Mouse (Mus musculus): ENCODE measurements around the gene Tmem82. TPM values are rescaled to one million over a fixed set of nuclear protein-coding genes. Genes with fewer than 3 reads are reported as not detected.
A peak's percentile ranks its signal among the peaks of the same experiment; 100 is the strongest.

The Tmem82 gene
- 0.13 and 0.19 TPM in 2 replicates for polyA plus RNA-seq (2015; fragmentation: Nextera tagmentation; extraction: Ambion mirVana)

GRCm38 (mm10) chr4:141618565-141619243 lies at the start of gene Tmem82:
TSS of gene Tmem82 (minus strand) at chr4:141618633.
- H3K4me1 ChIP-seq (replicated peaks; ENCODE audit: control insufficient read depth, insufficient read depth, low read length), result peaks cover 7% of the 10 kb centered on the region
- ATAC-seq, result no peak
- H3K27ac ChIP-seq (ENCODE audit: low read length), result no peak within 1 kb of the TSS
- no peaks in the 10 kb centered on the region for H3K27me3 ChIP-seq (replicated peaks; ENCODE audit: control insufficient read depth, insufficient read depth, low read length)
- no peak within 1 kb of the TSS for H3K9ac ChIP-seq (replicated peaks; ENCODE audit: low read depth, low read length)
- peak within 1 kb of the TSS; percentile 2; the same call in 1 of the 2 replicates for H3K4me3 ChIP-seq (replicated peaks; ENCODE audit: low read length)
- no peaks in the 10 kb centered on the region for H3K9me3 ChIP-seq (ENCODE audit: control insufficient read depth, low read length)
- no peaks in the 10 kb centered on the region for H3K36me3 ChIP-seq (ENCODE audit: control insufficient read depth, insufficient read depth)
- WGBS, result 24% methylated on average over 20 of the region's 20 CpGs
- peak within 1 kb of the TSS; percentile 36 for H3K4me2 ChIP-seq (ENCODE audit: low read length)

- Histone ChIP-seq H3K4me2 (ENCODE audit: low read length) (peak within 1 kb of the TSS; percentile 90), H3K4me1 (replicated peaks; ENCODE audit: control insufficient read depth, insufficient read depth, low read length) (peaks cover 13% of the 10 kb centered on the region), H3K27me3 (replicated peaks; ENCODE audit: control insufficient read depth, insufficient read depth, low read length) (no peaks in the 10 kb centered on the region), H3K9me3 (ENCODE audit: control insufficient read depth, low read length) (no peaks in the 10 kb centered on the region), H3K4me3 (replicated peaks; ENCODE audit: low read length) (peak within 1 kb of the TSS; percentile 86), H3K27ac (ENCODE audit: low read length) (peak within 1 kb of the TSS; percentile 74), H3K9ac (replicated peaks; ENCODE audit: low read depth, low read length) (peak within 1 kb of the TSS; percentile 98), H3K36me3 (ENCODE audit: control insufficient read depth, insufficient read depth) (peaks cover under 1% of the 10 kb centered on the region; the same call in 1 of the 2 replicates)
- 67% methylated on average over 8 of the region's 8 CpGs for WGBS
- no peak; the same call in 1 of the 2 replicates for ATAC-seq
These were observed 46.4 kb upstream of the Tmem82 start, which contains the start of gene Plekhm2 for GRCm38 (mm10) chr4:141664799-141665198. TSS of gene Plekhm2 (minus strand) at chr4:141664899.

GRCm38 (mm10) chr4:141664011-141664745 lies 45.7 kb upstream of the Tmem82 start:
- peak; percentile 90 for ATAC-seq
- H3K9ac ChIP-seq (replicated peaks; ENCODE audit: low read depth, low read length), result peak overlapping the region; percentile 98
- peak overlapping the region; percentile 90 for H3K4me2 ChIP-seq (ENCODE audit: low read length)
- H3K9me3 ChIP-seq (ENCODE audit: control insufficient read depth, low read length), result no peaks in the 10 kb centered on the region
- H3K27ac ChIP-seq (ENCODE audit: low read length), result peak overlapping the region; percentile 74
- peaks cover 3% of the 10 kb centered on the region; the same call in 1 of the 2 replicates for H3K36me3 ChIP-seq (ENCODE audit: control insufficient read depth, insufficient read depth)
- H3K4me3 ChIP-seq (replicated peaks; ENCODE audit: low read length), result peak overlapping the region; percentile 86
- peaks cover 13% of the 10 kb centered on the region for H3K4me1 ChIP-seq (replicated peaks; ENCODE audit: control insufficient read depth, insufficient read depth, low read length)
- whole genome bisulfite sequencing, result 1% methylated on average over 36 of the region's 60 CpGs
- no peaks in the 10 kb centered on the region for H3K27me3 ChIP-seq (replicated peaks; ENCODE audit: control insufficient read depth, insufficient read depth, low read length)

GRCm38 (mm10) chr4:141663122-141663931 lies 44.9 kb upstream of the Tmem82 start:
- peak; percentile 1; the same call in 1 of the 2 replicates for ATAC-seq
- Histone ChIP-seq H3K4me1 (replicated peaks; ENCODE audit: control insufficient read depth, insufficient read depth, low read length) (peaks cover 13% of the 10 kb centered on the region), H3K9ac (replicated peaks; ENCODE audit: low read depth, low read length) (peak overlapping the region; percentile 98), H3K4me3 (replicated peaks; ENCODE audit: low read length) (peak overlapping the region; percentile 86), H3K9me3 (ENCODE audit: control insufficient read depth, low read length) (no peaks in the 10 kb centered on the region), H3K36me3 (ENCODE audit: control insufficient read depth, insufficient read depth) (peaks cover 5% of the 10 kb centered on the region; the same call in 1 of the 2 replicates), H3K4me2 (ENCODE audit: low read length) (peak overlapping the region; percentile 90), H3K27me3 (replicated peaks; ENCODE audit: control insufficient read depth, insufficient read depth, low read length) (no peaks in the 10 kb centered on the region), H3K27ac (ENCODE audit: low read length) (peak overlapping the region; percentile 74)
- WGBS, result 4% methylated on average over 47 of the region's 47 CpGs

- WGBS, result 86% methylated on average over 11 of the region's 11 CpGs
- H3K36me3 ChIP-seq (ENCODE audit: control insufficient read depth, insufficient read depth), result peaks cover 5% of the 10 kb centered on the region; the same call in 1 of the 2 replicates
- no peak overlapping the region for H3K4me3 ChIP-seq (replicated peaks; ENCODE audit: low read length)
- ATAC-seq, result no peak
- H3K9ac ChIP-seq (replicated peaks; ENCODE audit: low read depth, low read length), result no peak overlapping the region
- no peaks in the 10 kb centered on the region for H3K9me3 ChIP-seq (ENCODE audit: control insufficient read depth, low read length)
- peaks cover 13% of the 10 kb centered on the region for H3K4me1 ChIP-seq (replicated peaks; ENCODE audit: control insufficient read depth, insufficient read depth, low read length)
- H3K27ac ChIP-seq (ENCODE audit: low read length), result no peak overlapping the region
- H3K27me3 ChIP-seq (replicated peaks; ENCODE audit: control insufficient read depth, insufficient read depth, low read length), result no peaks in the 10 kb centered on the region
- H3K4me2 ChIP-seq (ENCODE audit: low read length), result no peak overlapping the region
These were observed 42.5 kb upstream of the Tmem82 start for GRCm38 (mm10) chr4:141660884-141661283.

- Histone ChIP-seq H3K27me3 (replicated peaks; ENCODE audit: control insufficient read depth, insufficient read depth, low read length) (no peaks in the 10 kb centered on the region), H3K4me2 (ENCODE audit: low read length) (no peak overlapping the region), H3K9ac (replicated peaks; ENCODE audit: low read depth, low read length) (no peak overlapping the region), H3K27ac (ENCODE audit: low read length) (no peak overlapping the region), H3K4me3 (replicated peaks; ENCODE audit: low read length) (no peak overlapping the region), H3K36me3 (ENCODE audit: control insufficient read depth, insufficient read depth) (peaks cover 5% of the 10 kb centered on the region; the same call in 1 of the 2 replicates), H3K9me3 (ENCODE audit: control insufficient read depth, low read length) (no peaks in the 10 kb centered on the region), H3K4me1 (replicated peaks; ENCODE audit: control insufficient read depth, insufficient read depth, low read length) (peaks cover 10% of the 10 kb centered on the region)
- ATAC-seq, result no peak
- 53% methylated on average over 4 of the region's 4 CpGs for WGBS
These were observed 41.3 kb upstream of the Tmem82 start for GRCm38 (mm10) chr4:141659739-141660138.

- Histone ChIP-seq H3K36me3 (ENCODE audit: control insufficient read depth, insufficient read depth) (peaks cover 6% of the 10 kb centered on the region; the same call in 1 of the 2 replicates), H3K27me3 (replicated peaks; ENCODE audit: control insufficient read depth, insufficient read depth, low read length) (no peaks in the 10 kb centered on the region), H3K9me3 (ENCODE audit: control insufficient read depth, low read length) (no peaks in the 10 kb centered on the region), H3K4me3 (replicated peaks; ENCODE audit: low read length) (no peak overlapping the region), H3K27ac (ENCODE audit: low read length) (no peak overlapping the region), H3K4me1 (replicated peaks; ENCODE audit: control insufficient read depth, insufficient read depth, low read length) (peaks cover 6% of the 10 kb centered on the region), H3K4me2 (ENCODE audit: low read length) (no peak overlapping the region), H3K9ac (replicated peaks; ENCODE audit: low read depth, low read length) (no peak overlapping the region)
- no peak for ATAC-seq
- WGBS, result 94% methylated on average over 6 of the region's 6 CpGs
These were observed 40.5 kb upstream of the Tmem82 start for GRCm38 (mm10) chr4:141658846-141659484.

GRCm38 (mm10) chr4:141656932-141657331 lies 38.5 kb upstream of the Tmem82 start:
- Histone ChIP-seq H3K4me1 (replicated peaks; ENCODE audit: control insufficient read depth, insufficient read depth, low read length) (no peaks in the 10 kb centered on the region; the same call in 1 of the 2 replicates), H3K9me3 (ENCODE audit: control insufficient read depth, low read length) (no peaks in the 10 kb centered on the region), H3K27ac (ENCODE audit: low read length) (no peak overlapping the region), H3K4me2 (ENCODE audit: low read length) (no peak overlapping the region), H3K27me3 (replicated peaks; ENCODE audit: control insufficient read depth, insufficient read depth, low read length) (no peaks in the 10 kb centered on the region), H3K36me3 (ENCODE audit: control insufficient read depth, insufficient read depth) (peaks cover 10% of the 10 kb centered on the region), H3K4me3 (replicated peaks; ENCODE audit: low read length) (no peak overlapping the region), H3K9ac (replicated peaks; ENCODE audit: low read depth, low read length) (no peak overlapping the region)
- no peak for ATAC-seq
- 80% methylated on average over 8 of the region's 8 CpGs for WGBS

Measured in forebrain, embryonic 16.5 days (tissue).